Mouse (Mus musculus): ENCODE measurements around the gene Iqsec1.

DNA sequence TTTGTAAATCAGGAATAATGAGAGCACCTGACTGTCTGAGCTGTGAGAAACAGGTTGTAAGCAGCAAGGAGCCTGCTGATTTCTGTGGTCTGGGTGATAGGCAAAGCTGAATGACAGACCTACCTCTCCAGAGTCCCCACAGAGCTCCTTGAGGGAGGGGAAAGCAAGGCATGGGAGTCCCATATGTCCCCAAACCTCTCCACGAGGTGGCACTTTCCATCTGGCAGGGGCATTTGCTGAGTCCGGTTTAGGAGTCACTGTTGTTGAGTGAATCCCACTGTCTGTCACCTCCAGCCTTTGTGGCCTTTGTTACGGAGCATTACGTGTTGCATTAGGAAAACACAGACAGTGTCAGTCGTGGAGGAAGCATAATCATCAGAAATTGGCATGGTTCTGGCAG lies 368.5 kb downstream of the Iqsec1 start:
- TF ChIP-seq CTCF (conservative IDR thresholded peaks at IDR 0.05; ENCODE audit: low read length), result no peak
- TF ChIP-seq NANOG (IDR thresholded peaks at IDR 0.05; ENCODE audit: borderline replicate concordance, low read length), result no peak
